Mouse (Mus musculus): ENCODE results near the gene Tmem254b.
"Not testable (repeated sequence)": the region's sequence is repeated elsewhere in the genome, so short reads cannot be mapped to it uniquely, and the experiment has no call there.

The Tmem254b gene

GRCm38 (mm10) chr14:26206926-26207247 lies at the start of gene Tmem254b:
Tmem254b (minus strand) TSS chr14:26207041.
- not testable (repeated sequence) for DNase-seq (ENCODE audit: low spot score)

GRCm38 (mm10) chr14:26237183-26237582 lies 30.3 kb upstream of the Tmem254b start:
- not testable (repeated sequence) for DNase-seq (ENCODE audit: low spot score)

DNA sequence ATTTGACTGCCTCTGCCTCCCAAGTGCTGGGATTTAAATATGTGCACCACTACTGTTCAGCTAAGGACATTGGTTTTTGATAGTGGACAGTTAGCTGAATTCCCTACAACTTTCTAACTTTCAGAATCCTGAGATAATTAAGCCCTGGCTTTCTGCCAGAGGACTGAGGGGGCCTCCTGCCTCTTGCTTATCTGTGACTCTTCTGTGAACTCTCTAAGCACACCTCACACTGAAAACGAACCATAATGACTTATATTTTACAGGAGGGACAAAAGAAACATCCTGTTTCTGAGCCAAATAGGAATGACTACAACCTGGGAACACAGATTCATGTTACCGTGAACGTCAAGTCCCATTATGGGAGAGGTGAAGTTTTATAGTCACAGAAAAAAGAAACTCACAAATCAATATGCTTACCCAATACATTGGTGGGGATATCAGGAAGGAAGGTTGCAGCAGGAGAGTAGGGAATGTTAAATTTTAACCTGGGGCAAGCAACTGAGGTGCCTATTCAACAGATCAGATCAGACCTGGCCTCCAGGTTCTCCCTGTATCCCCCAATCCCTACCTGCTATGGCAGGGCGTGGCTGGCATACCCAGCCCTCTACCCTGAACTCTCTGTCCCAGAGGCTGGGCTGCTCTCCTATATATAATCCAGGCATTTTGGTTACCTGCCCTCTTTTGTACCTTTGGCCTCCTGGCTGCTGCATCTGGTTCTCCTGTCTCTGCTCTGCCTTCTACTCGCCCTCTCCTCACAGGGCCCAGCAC lies 9.6 kb upstream of the Tmem254b start:
- not testable (repeated sequence) for DNase-seq (ENCODE audit: low spot score)

DNA sequence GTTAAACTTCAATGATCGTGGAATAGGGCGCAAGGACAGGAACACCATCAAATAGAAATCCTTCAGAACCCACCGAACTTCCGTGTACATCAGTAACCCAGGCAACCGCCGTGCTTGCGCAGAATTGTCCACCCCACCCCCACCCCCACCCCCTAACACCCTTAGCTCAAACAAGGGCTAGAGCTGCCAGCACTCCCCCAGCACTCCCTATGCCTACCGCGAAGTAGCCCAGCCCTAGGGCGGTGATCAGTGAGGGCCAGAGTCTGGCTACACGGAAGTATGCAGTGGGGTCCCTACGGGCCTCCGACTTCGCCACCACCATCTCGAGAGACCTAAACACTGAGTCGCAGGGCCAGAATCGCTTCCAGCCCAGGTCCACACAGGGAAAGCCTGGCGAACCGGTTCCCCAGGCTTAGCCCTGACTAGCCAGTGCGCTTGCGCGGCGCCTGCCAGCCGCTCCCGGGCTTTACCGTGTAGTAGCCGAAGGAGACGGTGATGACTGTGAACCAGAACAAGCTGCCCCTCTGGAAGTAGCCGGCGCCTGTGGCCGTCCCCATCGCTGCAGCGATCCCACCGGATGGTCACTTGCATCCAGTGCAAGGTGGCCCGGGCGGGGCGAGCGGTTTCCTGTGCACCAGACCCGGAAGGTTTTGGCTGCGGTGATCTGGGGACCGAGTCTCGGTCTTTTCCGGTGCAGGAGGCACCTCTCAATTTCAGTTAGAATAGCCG lies 480 bp downstream of the Tmem254b start:
- not testable (repeated sequence) for DNase-seq (ENCODE audit: low spot score)

DNA sequence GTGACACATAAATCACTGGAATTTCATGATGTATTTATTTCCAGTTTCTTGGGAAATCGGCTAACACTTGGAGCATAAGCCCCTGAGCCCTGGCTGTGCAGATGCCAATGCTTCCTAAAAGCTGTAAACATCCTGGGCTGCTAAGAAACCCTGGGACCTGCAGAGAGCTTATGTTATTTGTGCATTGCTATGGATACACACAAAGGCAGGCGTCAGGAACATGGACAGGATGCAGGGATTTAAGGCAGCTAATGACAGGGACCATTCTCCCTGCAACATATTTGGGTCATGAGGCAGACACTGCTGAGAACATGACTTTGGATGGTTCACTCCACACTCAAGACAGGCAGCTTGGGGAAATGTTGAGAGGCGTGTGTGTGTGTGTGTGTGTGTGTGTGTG lies 9.0 kb downstream of the Tmem254b start:
- DNase-seq (ENCODE audit: low spot score) = not testable (repeated sequence)

- not testable (repeated sequence) for DNase-seq (ENCODE audit: low spot score)
These were observed 18.5 kb downstream of the Tmem254b start for GRCm38 (mm10) chr14:26188361-26188760.

GRCm38 (mm10) chr14:26186638-26187037 lies 20.2 kb downstream of the Tmem254b start:
- DNase-seq (ENCODE audit: low spot score) = not testable (repeated sequence)

- DNase-seq (ENCODE audit: low spot score) = not testable (repeated sequence)
These were observed 24.5 kb downstream of the Tmem254b start, which contains the start of gene Plac9b for GRCm38 (mm10) chr14:26182380-26182779. Plac9b (minus strand) TSS chr14:26182480.

DNA sequence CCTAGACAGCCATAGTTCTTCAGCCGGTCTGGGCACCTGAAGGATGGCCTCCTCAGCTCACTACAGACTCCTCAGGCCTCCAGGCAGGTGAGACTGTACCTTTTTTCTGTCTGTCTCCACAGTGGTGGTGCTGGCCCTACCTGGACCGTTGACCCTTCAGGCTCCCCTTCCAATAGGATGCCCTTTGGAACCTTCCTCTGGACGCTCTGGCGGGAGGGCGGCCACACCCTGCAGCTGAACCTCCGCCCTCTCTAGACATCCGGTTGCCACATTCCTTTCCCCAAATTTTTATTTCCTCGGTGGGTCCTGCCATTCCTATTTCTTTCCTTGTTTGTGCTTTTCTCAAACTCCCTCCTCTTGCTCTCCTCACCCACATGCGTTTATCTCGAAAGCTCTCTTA lies 25.2 kb downstream of the Tmem254b start:
- not testable (repeated sequence) for DNase-seq (ENCODE audit: low spot score)

DNA sequence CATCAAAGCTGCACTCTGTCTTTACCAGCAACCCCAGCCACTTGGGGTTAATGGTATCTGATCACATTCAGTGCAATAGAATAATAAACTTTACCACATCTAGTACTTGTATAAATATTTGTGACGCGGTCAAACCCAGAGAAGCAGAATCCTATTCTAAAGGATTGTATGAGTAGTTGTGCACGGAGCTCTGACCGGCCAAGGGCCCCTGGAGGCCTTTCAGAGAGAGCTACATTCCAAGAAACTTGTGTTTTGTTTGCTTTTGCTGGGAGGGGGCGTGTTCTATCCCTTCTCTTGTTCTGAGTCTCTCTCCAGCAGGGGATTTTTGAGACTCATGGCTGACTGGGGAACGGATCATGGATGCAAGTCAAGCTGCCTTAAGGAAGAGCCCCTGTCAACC lies 31.8 kb downstream of the Tmem254b start:
- DNase-seq (ENCODE audit: low spot score) = not testable (repeated sequence)

DNA sequence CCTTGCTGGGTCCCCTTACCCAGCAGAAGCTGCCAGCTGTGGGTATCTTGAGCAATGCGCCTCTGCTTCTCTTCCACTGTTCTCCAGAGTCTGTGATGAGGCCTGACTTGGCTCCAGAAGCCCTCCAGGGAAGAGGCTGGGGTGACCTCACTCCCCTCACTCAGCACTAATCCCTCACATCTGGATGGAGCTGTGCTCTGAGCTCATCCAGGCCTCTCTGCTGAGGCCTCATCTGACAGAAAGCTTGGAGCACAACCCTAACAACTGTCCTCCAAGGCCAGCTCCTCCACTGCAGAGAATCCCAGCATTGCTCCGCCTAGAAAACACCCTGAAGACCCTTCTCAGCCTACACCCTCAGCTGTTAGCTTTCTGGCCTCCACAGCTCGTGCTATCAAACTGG lies 32.9 kb downstream of the Tmem254b start:
- DNase-seq (ENCODE audit: low spot score) = not testable (repeated sequence)

- DNase-seq (ENCODE audit: low spot score) = not testable (repeated sequence)
These were observed 41.6 kb downstream of the Tmem254b start for GRCm38 (mm10) chr14:26165266-26165665.

- DNase-seq (ENCODE audit: low spot score) = not testable (repeated sequence)
These were observed 44.4 kb downstream of the Tmem254b start for GRCm38 (mm10) chr14:26162423-26162822.

DNA sequence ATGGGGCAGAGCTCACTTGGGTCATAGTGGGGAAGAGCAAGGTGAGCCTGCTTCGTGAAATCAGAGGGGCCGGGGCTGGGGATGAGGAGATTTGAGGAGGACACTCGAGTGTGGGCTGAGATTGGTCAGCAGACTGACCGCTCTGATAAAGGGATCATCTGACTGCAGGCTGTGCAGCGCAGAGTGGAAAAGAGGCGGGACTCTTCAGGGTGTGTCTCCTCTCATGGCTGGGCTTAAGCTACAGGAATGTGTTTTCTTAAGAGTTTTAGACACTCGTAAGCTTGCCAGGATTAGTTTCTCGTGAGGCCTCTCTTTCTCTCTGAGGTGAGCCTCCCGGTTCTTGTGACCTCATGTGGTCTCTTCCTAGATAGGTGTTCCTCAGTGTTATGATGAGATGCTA lies 45.7 kb downstream of the Tmem254b start:
- not testable (repeated sequence) for DNase-seq (ENCODE audit: low spot score)

- not testable (repeated sequence) for DNase-seq (ENCODE audit: low spot score)
These were observed 50.8 kb downstream of the Tmem254b start for GRCm38 (mm10) chr14:26156032-26156431.

Data from ovary, postnatal 36 days (tissue).